Mouse (Mus musculus) telencephalon, adult 2 months (tissue): Measurements from ENCODE around the gene Lrrc4b.

ENCODE experiments used
- DNase-seq: peaks from one replicate; pipeline ENCODE4 v3.0.0-alpha.2; 2011; ENCODE audit warnings: low read depth, low spot score

The Lrrc4b gene

DNA sequence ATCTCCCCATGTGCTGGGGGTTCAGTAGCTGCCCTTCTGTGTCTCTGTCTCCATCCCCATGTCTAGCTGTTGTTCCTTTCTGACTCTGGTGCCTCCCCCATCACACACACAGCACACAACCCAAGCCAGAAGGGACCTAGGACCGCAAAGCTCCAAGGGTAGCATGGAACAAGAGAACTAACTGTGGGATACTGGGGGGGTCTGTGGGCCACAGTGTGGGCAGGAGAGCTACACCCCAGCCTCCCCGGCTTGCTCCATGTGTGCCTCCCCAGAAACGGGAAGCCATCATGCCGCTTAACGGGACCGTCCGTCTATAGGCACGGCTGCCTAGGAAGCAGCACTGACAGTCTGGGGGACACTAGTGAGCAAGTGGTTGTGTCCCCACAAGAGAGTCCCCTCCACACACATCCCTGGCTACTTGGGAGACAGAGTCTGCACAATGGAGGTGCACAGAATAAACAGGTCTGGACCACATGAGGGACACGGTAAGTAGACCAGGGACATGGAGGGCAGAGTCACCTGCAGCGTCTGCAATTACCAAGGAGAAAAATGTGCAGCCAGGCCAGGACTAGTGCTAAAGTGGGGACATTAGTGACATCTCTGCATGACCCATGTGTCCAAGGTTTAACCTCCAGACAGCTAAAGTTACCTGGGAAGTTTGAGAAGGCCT, 34.9 kb downstream of the Lrrc4b start:
- DNase-seq = no peak

GRCm38 (mm10) chr7:44464511-44464910, 35.7 kb downstream of the Lrrc4b start:
- DNase-seq = peak; percentile 82

DNA sequence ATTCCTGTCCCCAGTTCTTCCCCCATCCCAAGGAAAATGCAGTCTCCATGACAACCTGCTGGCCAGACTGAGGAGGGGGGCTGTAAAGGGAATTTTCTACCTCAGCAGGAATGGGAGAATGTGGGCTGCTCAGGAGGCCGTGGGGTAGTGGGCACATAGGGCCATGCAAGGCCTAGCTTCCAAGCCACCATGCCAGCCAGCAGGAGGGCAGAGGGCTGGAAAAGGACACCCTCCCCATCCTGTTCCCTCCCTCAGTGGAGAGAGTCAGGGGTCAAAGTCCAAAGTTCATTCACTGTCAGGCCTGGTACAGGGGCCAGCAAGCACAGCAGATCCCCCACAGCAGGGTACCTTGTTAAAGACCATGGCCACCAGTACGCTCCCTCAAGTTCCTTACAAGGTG, 36.3 kb downstream of the Lrrc4b start, which contains the start of gene Aspdh:
Aspdh (plus strand) TSS at position 281 of the 400 bp plus-strand sequence.
- no peak for DNase-seq

- no peak for DNase-seq
These were observed 37.4 kb downstream of the Lrrc4b start for GRCm38 (mm10) chr7:44466006-44466887.

DNA sequence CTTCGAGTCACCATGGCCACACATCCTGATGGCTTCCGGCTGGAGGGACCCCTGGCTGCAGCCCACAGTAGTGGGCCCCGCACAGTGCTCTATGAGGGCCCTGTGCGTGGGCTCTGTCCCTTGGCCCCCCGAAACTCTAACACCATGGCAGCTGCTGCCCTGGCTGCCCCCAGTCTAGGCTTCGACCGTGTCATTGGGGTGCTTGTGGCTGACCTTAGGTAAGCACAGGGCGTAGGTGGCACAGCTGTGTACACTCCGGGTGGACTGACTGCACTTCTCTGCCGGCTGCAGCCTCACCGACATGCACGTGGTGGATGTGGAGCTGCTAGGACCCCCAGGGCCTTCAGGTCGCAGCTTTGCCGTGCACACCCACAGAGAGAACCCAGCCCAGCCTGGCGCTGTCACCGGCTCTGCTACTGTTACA, 38.1 kb downstream of the Lrrc4b start:
- no peak for DNase-seq

DNA sequence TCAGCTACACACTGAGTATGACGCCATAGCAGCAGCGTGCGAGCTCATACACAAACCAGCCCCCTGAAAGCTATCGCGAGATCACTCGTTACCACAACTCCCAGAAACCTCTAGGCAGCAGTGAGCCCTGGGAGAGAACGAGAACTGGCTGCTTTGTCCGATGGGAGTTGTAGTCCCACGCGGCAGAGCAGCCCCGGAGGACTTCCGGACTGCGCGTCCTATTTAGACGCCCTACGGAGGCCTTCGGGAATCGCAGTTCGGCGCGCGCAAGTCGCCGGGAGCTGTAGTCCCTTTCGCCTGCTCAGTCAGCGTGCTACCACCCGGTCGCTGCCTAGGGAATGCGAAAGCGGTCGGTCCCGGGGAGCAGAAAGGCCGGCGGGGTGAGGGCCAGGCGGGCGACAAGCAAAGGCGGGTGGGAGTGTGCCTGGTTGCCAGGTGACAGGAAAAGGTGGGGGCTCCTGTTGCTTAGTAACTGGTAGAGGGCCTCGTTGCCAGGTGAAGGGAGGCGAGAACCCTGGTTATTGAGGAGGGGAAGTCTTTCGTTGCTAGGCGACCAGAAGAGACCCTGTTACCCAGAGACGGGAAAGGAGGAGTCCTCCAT, 39.1 kb downstream of the Lrrc4b start, which contains the start of gene Josd2:
Josd2 (plus strand) TSS at position 170 of the 601 bp plus-strand sequence.
- peak; percentile 99 for DNase-seq

DNA sequence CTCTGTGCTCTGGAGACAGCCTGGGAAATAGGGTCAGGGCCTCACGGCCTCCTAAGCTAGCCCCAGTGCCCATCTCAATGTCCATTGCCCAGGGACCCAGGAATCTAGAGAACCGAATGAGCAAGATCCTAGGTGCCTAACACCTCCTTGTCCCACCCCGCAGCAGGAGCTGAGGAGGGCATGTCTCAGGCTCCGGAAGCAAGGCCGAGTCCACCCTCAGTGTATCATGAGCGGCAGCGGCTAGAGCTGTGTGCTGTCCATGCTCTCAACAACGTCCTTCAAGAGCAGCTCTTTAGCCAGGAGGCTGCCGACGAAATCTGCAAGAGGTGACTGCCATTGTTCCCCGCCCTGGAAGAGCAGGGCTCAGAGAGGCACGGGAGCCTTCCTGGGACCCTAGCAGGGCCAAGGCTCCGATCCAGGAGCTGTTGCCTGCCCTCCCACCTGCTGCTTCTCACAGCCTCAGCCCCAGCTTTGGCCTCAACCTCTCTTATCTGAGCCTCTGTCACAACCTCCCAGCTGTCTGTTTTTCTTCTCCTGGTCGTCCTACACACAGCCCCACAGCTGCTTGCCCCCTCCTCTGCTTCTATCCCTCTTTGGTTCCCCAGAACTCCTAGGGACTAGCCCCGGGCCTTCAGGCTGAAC, 39.9 kb downstream of the Lrrc4b start:
- DNase-seq = no peak

DNA sequence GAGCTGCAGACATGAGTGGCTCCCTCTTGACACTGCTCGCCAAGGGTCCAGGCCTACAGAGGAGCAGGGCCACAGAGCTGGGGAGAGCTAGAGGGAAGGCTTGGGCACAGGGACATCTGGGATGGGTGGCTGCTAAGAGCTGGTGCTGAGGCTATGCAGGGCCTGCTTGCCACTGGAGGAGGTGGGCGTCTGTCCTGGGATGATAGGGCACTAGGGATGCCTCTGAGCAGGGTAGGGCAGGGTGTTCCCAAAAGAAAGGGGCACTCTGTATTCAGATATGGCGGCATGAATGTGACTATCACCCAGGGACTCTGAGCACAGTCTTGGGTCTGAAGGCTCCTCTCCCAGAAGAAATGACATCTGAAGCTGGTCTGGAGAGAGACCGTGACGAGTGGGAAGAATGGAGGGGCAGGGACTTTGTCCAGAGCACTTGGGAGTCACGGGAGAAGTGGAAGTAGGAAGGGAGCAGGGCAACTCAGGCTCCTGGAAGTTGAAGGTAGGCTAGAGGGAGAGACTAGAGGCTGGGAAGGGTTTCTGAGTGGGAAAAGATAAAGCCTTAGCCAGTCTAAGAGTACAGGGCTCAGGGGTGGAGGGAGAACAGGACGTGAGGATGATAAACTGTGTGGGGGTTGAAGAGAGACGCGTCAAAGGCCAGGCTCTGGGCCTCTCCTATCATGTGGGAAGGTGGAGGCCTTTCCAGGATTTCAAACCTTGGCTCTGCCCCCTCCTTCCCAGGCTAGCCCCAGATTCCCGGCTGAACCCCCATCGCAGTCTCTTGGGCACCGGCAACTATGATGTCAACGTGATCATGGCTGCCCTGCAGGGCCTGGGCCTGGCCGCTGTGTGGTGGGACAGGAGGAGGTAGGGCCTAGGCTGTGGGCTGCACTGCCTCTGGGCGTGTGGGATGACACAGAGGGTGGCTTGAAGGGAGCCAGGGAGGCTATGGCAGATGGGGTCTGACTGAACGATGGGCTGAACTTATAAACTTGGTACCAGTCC, 41.2 kb downstream of the Lrrc4b start:
- DNase-seq = no peak

GRCm38 (mm10) chr7:44470696-44471612, 42.1 kb downstream of the Lrrc4b start:
- DNase-seq = no peak

GRCm38 (mm10) chr7:44471880-44472557, 43.2 kb downstream of the Lrrc4b start:
- DNase-seq = no peak

GRCm38 (mm10) chr7:44472558-44472885, 43.7 kb downstream of the Lrrc4b start:
- no peak for DNase-seq

GRCm38 (mm10) chr7:44472961-44473646, 44.3 kb downstream of the Lrrc4b start:
- DNase-seq = no peak

GRCm38 (mm10) chr7:44474419-44474818, 45.6 kb downstream of the Lrrc4b start:
- peak; percentile 82 for DNase-seq

DNA sequence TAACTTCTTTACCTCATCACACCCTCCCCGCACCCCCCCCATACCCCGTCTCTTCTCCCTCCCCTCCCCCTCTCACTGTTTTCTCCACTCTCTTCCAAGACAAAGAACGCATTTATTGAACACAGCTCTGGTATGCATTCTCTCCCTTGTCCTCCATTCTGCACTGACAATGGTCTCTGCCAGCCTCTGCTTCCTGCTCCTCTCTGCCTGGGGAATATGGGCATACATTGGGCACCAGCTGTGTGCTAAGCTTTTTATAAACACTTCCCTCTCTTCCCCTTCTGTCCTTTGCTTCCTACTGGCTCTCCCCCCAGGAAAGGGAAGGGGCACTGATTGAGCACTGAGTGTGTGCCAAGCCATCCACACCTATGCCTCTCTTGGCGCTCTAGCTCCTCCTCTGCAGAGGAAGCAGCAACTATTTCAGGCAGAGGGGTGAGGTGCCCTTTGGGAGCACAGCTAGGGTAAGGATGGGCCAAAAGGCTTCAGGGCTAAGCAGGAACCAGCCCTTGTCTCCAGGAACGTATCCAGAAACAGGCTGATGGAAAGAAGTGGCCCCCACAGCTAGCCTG, 46.3 kb downstream of the Lrrc4b start:
- DNase-seq = no peak

DNA sequence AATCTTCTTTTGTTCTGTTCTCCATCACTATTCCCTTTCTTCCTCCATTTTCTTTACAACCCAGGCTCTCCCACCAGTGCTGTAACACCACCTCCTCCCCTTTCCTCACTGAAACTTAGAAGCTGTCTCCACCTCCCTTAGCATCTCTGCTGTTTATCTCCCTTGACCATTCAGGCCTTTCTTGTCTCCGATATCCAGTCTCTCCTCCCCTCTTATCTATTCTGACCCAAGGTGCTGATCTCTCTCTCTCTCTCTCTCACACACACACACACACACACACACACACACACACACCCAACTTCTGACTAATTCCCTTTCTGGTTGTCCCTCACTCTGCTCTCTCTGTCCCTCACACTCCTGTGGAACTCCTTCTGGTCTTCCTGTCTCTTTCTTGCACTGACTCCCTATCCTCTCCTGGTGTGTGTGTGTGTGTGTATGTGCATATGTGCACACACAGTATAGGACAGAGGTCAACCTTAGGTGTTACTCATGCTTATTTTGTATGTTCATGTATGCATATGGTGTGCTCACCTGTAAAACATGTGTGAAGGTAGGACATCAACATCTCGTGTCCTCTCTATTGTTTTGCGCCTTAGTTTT, 54.1 kb downstream of the Lrrc4b start:
- DNase-seq = no peak

- DNase-seq = no peak
These were observed 55.3 kb downstream of the Lrrc4b start for GRCm38 (mm10) chr7:44484109-44484508.

- peak; percentile 55 for DNase-seq
These were observed 56.2 kb downstream of the Lrrc4b start for GRCm38 (mm10) chr7:44484841-44485571.
